Mouse (Mus musculus) hindbrain, embryonic 12.5 days (tissue): Measurements from ENCODE around the gene Cflar. TPM values are rescaled to one million over a fixed set of nuclear protein-coding genes. Genes with fewer than 3 reads are reported as not detected.
A peak's percentile ranks its signal among the peaks of the same experiment; 100 is the strongest.

Experiments
- ATAC-seq: fragments of 200-750 bp; cut with Nextera tagmentation; 2 replicates; pipeline ENCODE4 v1.8.0; 2017; ENCODE audit warnings: moderate TSS enrichment; ENCODE audit not compliant: low FRiP score
- H3K27ac ChIP-seq: fragments of 300-500 bp; sonication (generic); 2 replicates; pipeline ENCODE4 v1.5.1; 2016; ENCODE audit warnings: mild to moderate bottlenecking
- H3K27me3 ChIP-seq: fragments of 300-500 bp; sonication (generic); 2 replicates; pipeline ENCODE4 v1.6.1; 2016; ENCODE audit warnings: mild to moderate bottlenecking
- H3K36me3 ChIP-seq: fragments of 300-500 bp; sonication (generic); 2 replicates; pipeline ENCODE4 v1.6.1; 2016; ENCODE audit warnings: mild to moderate bottlenecking
- H3K4me1 ChIP-seq: fragments of 300-500 bp; sonication (generic); 2 replicates; pipeline ENCODE4 v1.6.1; 2016
- H3K4me2 ChIP-seq: fragments of 300-500 bp; sonication (generic); replicated peaks from 2 replicates; pipeline ENCODE4 v1.6.1; 2016; ENCODE audit warnings: mild to moderate bottlenecking
- H3K4me3 ChIP-seq: fragments of 300-500 bp; sonication (generic); 2 replicates; pipeline ENCODE4 v1.5.1; 2016; ENCODE audit warnings: mild to moderate bottlenecking
- H3K9ac ChIP-seq: fragments of 300-500 bp; sonication (generic); 2 replicates; pipeline ENCODE4 v1.6.1; 2016; ENCODE audit warnings: mild to moderate bottlenecking, moderate library complexity
- H3K9me3 ChIP-seq: fragments of 300-500 bp; sonication (generic); replicated peaks from 2 replicates; pipeline ENCODE4 v1.6.1; 2016; ENCODE audit warnings: mild to moderate bottlenecking
- WGBS: fragments of 180-500 bp; shearing (Covaris S2); methylation state at CpG from one replicate; pipeline ENCODE4 v1.1.7; 2016; 5-methylcytosine and 5-hydroxymethylcytosine counted together
- polyA plus RNA-seq: library from polyadenylated mRNA; unstranded; fragments of >200 nt; fragmentation: Nextera tagmentation; extraction: Ambion mirVana; gene quantifications from 2 replicates; pipeline ENCODE4 v1.2.1, GENCODE M21; 2016

The Cflar gene
- polyA plus RNA-seq, 1 experiment from 2014 or later, result 22.6 TPM

- Histone ChIP-seq H3K4me3 (no peak overlapping the region), H3K4me2 (no peak overlapping the region), H3K9me3 (no peaks in the 10 kb centered on the region), H3K27me3 (no peaks in the 10 kb centered on the region), H3K36me3 (no peaks in the 10 kb centered on the region), H3K4me1 (no peaks in the 10 kb centered on the region), H3K9ac (no peak overlapping the region), H3K27ac (no peak overlapping the region)
- 76% methylated on average over 3 of the region's 3 CpGs for WGBS
- no peak for ATAC-seq
Observed at GRCm38 (mm10) chr1:58772084-58772483, 60.8 kb downstream of the Cflar start.

- ATAC-seq, result no peak
- H3K36me3 ChIP-seq, result no peaks in the 10 kb centered on the region
- no peaks in the 10 kb centered on the region for H3K9me3 ChIP-seq
- H3K27me3 ChIP-seq, result no peaks in the 10 kb centered on the region
- H3K27ac ChIP-seq, result no peak overlapping the region
- no peak overlapping the region for H3K9ac ChIP-seq
- H3K4me1 ChIP-seq, result no peaks in the 10 kb centered on the region
- H3K4me3 ChIP-seq, result no peak overlapping the region
- no peak overlapping the region for H3K4me2 ChIP-seq
Observed at GRCm38 (mm10) chr1:58773280-58773679, 62.0 kb downstream of the Cflar start.

- H3K9me3 ChIP-seq, result no peaks in the 10 kb centered on the region
- no peak overlapping the region for H3K4me2 ChIP-seq
- H3K4me3 ChIP-seq, result no peak overlapping the region
- H3K27ac ChIP-seq, result no peak overlapping the region
- H3K4me1 ChIP-seq, result no peaks in the 10 kb centered on the region
- H3K36me3 ChIP-seq, result no peaks in the 10 kb centered on the region
- no peaks in the 10 kb centered on the region for H3K27me3 ChIP-seq
- no peak overlapping the region for H3K9ac ChIP-seq
- no peak for ATAC-seq
- 82% methylated on average over 2 of the region's 2 CpGs for WGBS
Observed at GRCm38 (mm10) chr1:58773905-58774304, 62.6 kb downstream of the Cflar start.

GRCm38 (mm10) chr1:58775361-58775760 lies 64.1 kb downstream of the Cflar start:
- no peak overlapping the region for H3K27ac ChIP-seq
- no peaks in the 10 kb centered on the region for H3K36me3 ChIP-seq
- H3K4me3 ChIP-seq, result no peak overlapping the region
- H3K4me2 ChIP-seq, result no peak overlapping the region
- no peaks in the 10 kb centered on the region for H3K4me1 ChIP-seq
- H3K9me3 ChIP-seq, result no peaks in the 10 kb centered on the region
- H3K9ac ChIP-seq, result no peak overlapping the region
- WGBS, result 95% methylated on average over 5 of the region's 5 CpGs
- no peaks in the 10 kb centered on the region for H3K27me3 ChIP-seq
- ATAC-seq, result no peak

GRCm38 (mm10) chr1:58777583-58777982 lies 66.3 kb downstream of the Cflar start:
- H3K4me2 ChIP-seq, result no peak overlapping the region
- H3K27me3 ChIP-seq, result no peaks in the 10 kb centered on the region
- WGBS, result 92% methylated on average over 1 of the region's 1 CpGs
- no peak for ATAC-seq
- no peak overlapping the region for H3K9ac ChIP-seq
- H3K36me3 ChIP-seq, result no peaks in the 10 kb centered on the region
- H3K9me3 ChIP-seq, result no peaks in the 10 kb centered on the region
- H3K4me1 ChIP-seq, result no peaks in the 10 kb centered on the region
- H3K27ac ChIP-seq, result no peak overlapping the region
- no peak overlapping the region for H3K4me3 ChIP-seq

- Histone ChIP-seq H3K36me3 (no peaks in the 10 kb centered on the region), H3K4me2 (no peak overlapping the region), H3K4me1 (no peaks in the 10 kb centered on the region), H3K4me3 (no peak overlapping the region), H3K27me3 (no peaks in the 10 kb centered on the region), H3K9me3 (no peaks in the 10 kb centered on the region), H3K9ac (no peak overlapping the region), H3K27ac (no peak overlapping the region)
- 36% methylated on average over 1 of the region's 1 CpGs for WGBS
- ATAC-seq, result no peak
Observed at GRCm38 (mm10) chr1:58778226-58778625, 66.9 kb downstream of the Cflar start.

GRCm38 (mm10) chr1:58786276-58786675 lies 75.0 kb downstream of the Cflar start:
- no peak overlapping the region for H3K27ac ChIP-seq
- no peak for ATAC-seq
- H3K27me3 ChIP-seq, result no peaks in the 10 kb centered on the region
- no peaks in the 10 kb centered on the region for H3K9me3 ChIP-seq
- no peaks in the 10 kb centered on the region for H3K36me3 ChIP-seq
- no peaks in the 10 kb centered on the region for H3K4me1 ChIP-seq
- no peak overlapping the region for H3K9ac ChIP-seq
- 99% methylated on average over 2 of the region's 2 CpGs for WGBS
- H3K4me2 ChIP-seq, result no peak overlapping the region
- no peak overlapping the region for H3K4me3 ChIP-seq

- no peak overlapping the region for H3K27ac ChIP-seq
- no peaks in the 10 kb centered on the region for H3K36me3 ChIP-seq
- no peak overlapping the region for H3K4me2 ChIP-seq
- ATAC-seq, result no peak
- no peaks in the 10 kb centered on the region for H3K9me3 ChIP-seq
- H3K4me3 ChIP-seq, result no peak overlapping the region
- H3K9ac ChIP-seq, result no peak overlapping the region
- no peaks in the 10 kb centered on the region for H3K27me3 ChIP-seq
- H3K4me1 ChIP-seq, result no peaks in the 10 kb centered on the region
- 96% methylated on average over 4 of the region's 4 CpGs for whole genome bisulfite sequencing
Observed at GRCm38 (mm10) chr1:58788410-58788809, 77.1 kb downstream of the Cflar start.

- ATAC-seq, result no peak
- H3K27me3 ChIP-seq, result 0 out of 2 replicates have a peak, but pooled peaks cover 8% of the 10 kb centered on the region
- no peak overlapping the region for H3K27ac ChIP-seq
- H3K9ac ChIP-seq, result no peak overlapping the region
- peak overlapping the region; percentile 78 for H3K4me2 ChIP-seq
- H3K9me3 ChIP-seq, result no peaks in the 10 kb centered on the region
- H3K4me3 ChIP-seq, result no peak overlapping the region
- WGBS, result 29% methylated on average over 2 of the region's 2 CpGs
- 0 out of 2 replicates have a peak, but pooled peaks cover 9% of the 10 kb centered on the region for H3K4me1 ChIP-seq
- H3K36me3 ChIP-seq, result no peaks in the 10 kb centered on the region
Observed at GRCm38 (mm10) chr1:58794705-58795104, 83.4 kb downstream of the Cflar start.

GRCm38 (mm10) chr1:58795291-58796058 lies 84.2 kb downstream of the Cflar start, which contains the start of gene Casp8:
Gene Casp8, plus strand, starts transcription at chr1:58795374.
- Histone ChIP-seq H3K27ac (no peak within 1 kb of the TSS), H3K9me3 (no peaks in the 10 kb centered on the region), H3K9ac (peak within 1 kb of the TSS; percentile 58), H3K36me3 (no peaks in the 10 kb centered on the region), H3K4me3 (peak within 1 kb of the TSS; percentile 47), H3K4me2 (peak within 1 kb of the TSS; percentile 78), H3K4me1 (0 out of 2 replicates have a peak, but pooled peaks cover 9% of the 10 kb centered on the region), H3K27me3 (0 out of 2 replicates have a peak, but pooled peaks cover 8% of the 10 kb centered on the region)
- no peak for ATAC-seq
- WGBS, result under 1% methylated on average over 42 of the region's 42 CpGs

- no peaks in the 10 kb centered on the region for H3K36me3 ChIP-seq
- 0% methylated on average over 3 of the region's 3 CpGs for WGBS
- no peak overlapping the region for H3K27ac ChIP-seq
- ATAC-seq, result no peak
- peak overlapping the region; percentile 47 for H3K4me3 ChIP-seq
- peak overlapping the region; percentile 58 for H3K9ac ChIP-seq
- H3K4me2 ChIP-seq, result peak overlapping the region; percentile 78
- 0 out of 2 replicates have a peak, but pooled peaks cover 8% of the 10 kb centered on the region for H3K27me3 ChIP-seq
- H3K4me1 ChIP-seq, result 0 out of 2 replicates have a peak, but pooled peaks cover 9% of the 10 kb centered on the region
- no peaks in the 10 kb centered on the region for H3K9me3 ChIP-seq
Observed at GRCm38 (mm10) chr1:58796059-58796363, 84.7 kb downstream of the Cflar start.

- H3K27ac ChIP-seq, result no peak overlapping the region
- 0 out of 2 replicates have a peak, but pooled peaks cover 8% of the 10 kb centered on the region for H3K27me3 ChIP-seq
- H3K4me2 ChIP-seq, result no peak overlapping the region
- no peak overlapping the region for H3K9ac ChIP-seq
- 79% methylated on average over 4 of the region's 4 CpGs for WGBS
- ATAC-seq, result no peak
- H3K36me3 ChIP-seq, result no peaks in the 10 kb centered on the region
- H3K4me1 ChIP-seq, result 0 out of 2 replicates have a peak, but pooled peaks cover 9% of the 10 kb centered on the region
- no peak overlapping the region for H3K4me3 ChIP-seq
- H3K9me3 ChIP-seq, result no peaks in the 10 kb centered on the region
Observed at GRCm38 (mm10) chr1:58796853-58797252, 85.5 kb downstream of the Cflar start.

GRCm38 (mm10) chr1:58797370-58797769 lies 86.1 kb downstream of the Cflar start:
- WGBS, result 71% methylated on average over 2 of the region's 2 CpGs
- Histone ChIP-seq H3K36me3 (no peaks in the 10 kb centered on the region), H3K4me1 (0 out of 2 replicates have a peak, but pooled peaks cover 9% of the 10 kb centered on the region), H3K4me2 (no peak overlapping the region), H3K27me3 (0 out of 2 replicates have a peak, but pooled peaks cover 8% of the 10 kb centered on the region), H3K9me3 (no peaks in the 10 kb centered on the region), H3K9ac (no peak overlapping the region), H3K4me3 (no peak overlapping the region), H3K27ac (no peak overlapping the region)
- ATAC-seq, result no peak
